Mouse (Mus musculus): ENCODE results near the gene Lctl. TPM values are rescaled to one million over a fixed set of nuclear protein-coding genes. Genes with fewer than 3 reads are reported as not detected.
A peak's percentile ranks its signal among the peaks of the same experiment; 100 is the strongest.

Lctl gene
- polyA plus RNA-seq (2016; fragmentation: Nextera tagmentation; extraction: Ambion mirVana): 0.14 TPM in 1 of 2 replicates, not detected in the other

- Histone ChIP-seq H3K4me3 (replicated peaks) (no peak within 1 kb of the TSS), H3K36me3 (replicated peaks) (no peaks in the 10 kb centered on the region), H3K4me1 (no peaks in the 10 kb centered on the region), H3K9ac (no peak within 1 kb of the TSS), H3K4me2 (no peak within 1 kb of the TSS), H3K27ac (no peak within 1 kb of the TSS), H3K27me3 (no peaks in the 10 kb centered on the region), H3K9me3 (no peaks in the 10 kb centered on the region)
- no peak for ATAC-seq (ENCODE audit: low FRiP score)
- 79% methylated on average over 3 of the region's 3 CpGs for WGBS
Observed at GRCm38 (mm10) chr9:64116876-64117275, at the start of gene Lctl. Gene Lctl, plus strand, starts transcription at chr9:64117147.

- no peak for ATAC-seq (ENCODE audit: low FRiP score)
- Histone ChIP-seq H3K9me3 (no peaks in the 10 kb centered on the region), H3K36me3 (replicated peaks) (no peaks in the 10 kb centered on the region), H3K27ac (no peak overlapping the region), H3K4me1 (peaks cover 9% of the 10 kb centered on the region), H3K4me2 (no peak overlapping the region), H3K9ac (no peak overlapping the region), H3K4me3 (replicated peaks) (no peak overlapping the region), H3K27me3 (peaks cover 12% of the 10 kb centered on the region; the same call in 1 of the 2 replicates)
- WGBS: 87% methylated on average over 5 of the region's 5 CpGs
Observed at GRCm38 (mm10) chr9:64067787-64068186, 49.2 kb upstream of the Lctl start.

DNA sequence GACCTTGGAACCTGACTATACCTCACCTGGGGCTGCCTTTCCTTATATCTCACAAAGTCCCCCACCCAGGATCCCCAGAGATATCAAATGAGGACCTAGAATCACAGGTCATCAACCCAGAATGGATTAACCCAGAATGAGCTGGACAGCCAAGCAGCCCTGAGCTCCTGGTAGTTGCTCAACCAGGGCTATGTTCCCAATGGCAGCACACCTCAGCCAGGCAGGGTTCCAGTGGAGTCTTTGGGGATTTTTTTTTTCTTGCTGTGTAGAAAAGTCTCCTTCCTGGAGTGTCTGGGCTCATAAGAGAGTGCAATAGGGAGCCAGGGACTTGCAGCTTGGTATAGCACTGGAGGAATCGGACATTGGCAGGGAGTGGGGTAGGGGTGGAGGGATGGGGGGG is 48.4 kb upstream of the Lctl start:
- Histone ChIP-seq H3K4me3 (replicated peaks) (no peak overlapping the region), H3K9ac (no peak overlapping the region), H3K4me2 (no peak overlapping the region), H3K36me3 (replicated peaks) (no peaks in the 10 kb centered on the region), H3K4me1 (peaks cover 9% of the 10 kb centered on the region), H3K27me3 (peaks cover 12% of the 10 kb centered on the region; the same call in 1 of the 2 replicates), H3K27ac (no peak overlapping the region), H3K9me3 (no peaks in the 10 kb centered on the region)
- ATAC-seq (ENCODE audit: low FRiP score): no peak
- WGBS: 100% methylated on average over 1 of the region's 1 CpGs

GRCm38 (mm10) chr9:64069131-64069530 is 47.8 kb upstream of the Lctl start:
- no peak overlapping the region for H3K4me2 ChIP-seq
- peaks cover 9% of the 10 kb centered on the region for H3K4me1 ChIP-seq
- WGBS: 82% methylated on average over 5 of the region's 5 CpGs
- H3K4me3 ChIP-seq (replicated peaks): no peak overlapping the region
- no peaks in the 10 kb centered on the region for H3K36me3 ChIP-seq (replicated peaks)
- H3K9me3 ChIP-seq: no peaks in the 10 kb centered on the region
- ATAC-seq (ENCODE audit: low FRiP score): no peak
- H3K27ac ChIP-seq: no peak overlapping the region
- H3K9ac ChIP-seq: no peak overlapping the region
- H3K27me3 ChIP-seq: peaks cover 12% of the 10 kb centered on the region; the same call in 1 of the 2 replicates

GRCm38 (mm10) chr9:64070674-64071073 is 46.3 kb upstream of the Lctl start:
- ATAC-seq (ENCODE audit: low FRiP score): no peak
- Histone ChIP-seq H3K9ac (no peak overlapping the region), H3K4me3 (replicated peaks) (no peak overlapping the region), H3K9me3 (no peaks in the 10 kb centered on the region), H3K27me3 (peaks cover 8% of the 10 kb centered on the region; the same call in 1 of the 2 replicates), H3K4me1 (peaks cover 9% of the 10 kb centered on the region), H3K36me3 (replicated peaks) (no peaks in the 10 kb centered on the region), H3K27ac (no peak overlapping the region), H3K4me2 (no peak overlapping the region)
- WGBS: 92% methylated on average over 5 of the region's 5 CpGs

DNA sequence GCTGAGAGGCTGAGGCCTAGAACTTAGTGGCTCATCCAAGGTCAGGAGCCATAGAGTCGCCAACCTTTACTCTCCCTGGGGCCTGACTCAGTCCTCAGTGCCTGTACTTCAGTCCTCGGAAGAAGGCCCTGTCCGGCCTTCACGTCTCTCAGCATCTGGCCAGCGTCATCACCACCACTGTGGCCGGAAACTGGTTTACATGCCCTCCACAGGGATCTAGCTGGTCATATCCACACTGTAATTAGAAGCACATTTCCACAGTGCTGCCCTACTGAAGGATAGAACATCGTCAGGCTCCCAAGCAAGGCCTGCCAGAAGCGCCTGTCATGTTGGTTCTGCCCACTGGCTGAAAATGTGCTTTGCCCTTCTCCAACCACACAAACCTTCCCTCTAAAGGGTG is 42.1 kb upstream of the Lctl start:
- no peaks in the 10 kb centered on the region for H3K9me3 ChIP-seq
- no peaks in the 10 kb centered on the region for H3K27me3 ChIP-seq
- 82% methylated on average over 8 of the region's 8 CpGs for WGBS
- H3K9ac ChIP-seq: no peak overlapping the region
- no peaks in the 10 kb centered on the region for H3K36me3 ChIP-seq (replicated peaks)
- H3K27ac ChIP-seq: no peak overlapping the region
- ATAC-seq (ENCODE audit: low FRiP score): no peak
- H3K4me2 ChIP-seq: no peak overlapping the region
- no peak overlapping the region for H3K4me3 ChIP-seq (replicated peaks)
- H3K4me1 ChIP-seq: peaks cover 5% of the 10 kb centered on the region; the same call in 1 of the 2 replicates

DNA sequence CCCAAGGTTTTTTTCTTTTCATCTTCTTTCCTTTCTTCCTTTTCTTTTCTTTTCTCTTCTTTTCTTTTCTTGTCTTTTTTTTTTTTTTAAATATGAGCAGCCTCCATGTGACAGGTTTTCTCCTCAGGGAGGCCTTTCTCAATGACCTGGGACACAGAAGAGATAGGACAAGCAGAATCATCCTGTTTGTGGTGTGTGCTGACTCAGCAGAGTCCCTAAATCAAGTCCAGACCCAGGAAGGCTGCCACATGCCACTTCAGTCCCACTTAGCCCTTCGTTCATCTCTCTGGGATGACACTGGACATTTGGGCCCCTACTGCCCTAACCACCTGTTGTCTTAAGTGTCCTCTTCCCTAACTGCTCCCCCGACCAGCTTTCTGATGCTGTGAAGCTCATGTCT is 40.5 kb upstream of the Lctl start:
- ATAC-seq (ENCODE audit: low FRiP score): no peak

GRCm38 (mm10) chr9:64078386-64078792 is 38.6 kb upstream of the Lctl start:
- Histone ChIP-seq H3K4me2 (no peak overlapping the region), H3K4me1 (peaks cover 5% of the 10 kb centered on the region; the same call in 1 of the 2 replicates), H3K9me3 (no peaks in the 10 kb centered on the region), H3K27me3 (peaks cover 9% of the 10 kb centered on the region), H3K27ac (no peak overlapping the region), H3K9ac (no peak overlapping the region), H3K4me3 (replicated peaks) (no peak overlapping the region), H3K36me3 (replicated peaks) (no peaks in the 10 kb centered on the region)
- WGBS: 50% methylated on average over 7 of the region's 7 CpGs
- no peak for ATAC-seq (ENCODE audit: low FRiP score)

More for the DNA sequence above, 40.5 kb upstream of the Lctl start:
- Histone ChIP-seq H3K4me1 (peaks cover 5% of the 10 kb centered on the region; the same call in 1 of the 2 replicates), H3K36me3 (replicated peaks) (no peaks in the 10 kb centered on the region), H3K4me2 (no peak overlapping the region), H3K27ac (no peak overlapping the region), H3K4me3 (replicated peaks) (no peak overlapping the region), H3K9me3 (no peaks in the 10 kb centered on the region), H3K9ac (no peak overlapping the region), H3K27me3 (no peaks in the 10 kb centered on the region)
- 82% methylated on average over 2 of the region's 2 CpGs for WGBS

DNA sequence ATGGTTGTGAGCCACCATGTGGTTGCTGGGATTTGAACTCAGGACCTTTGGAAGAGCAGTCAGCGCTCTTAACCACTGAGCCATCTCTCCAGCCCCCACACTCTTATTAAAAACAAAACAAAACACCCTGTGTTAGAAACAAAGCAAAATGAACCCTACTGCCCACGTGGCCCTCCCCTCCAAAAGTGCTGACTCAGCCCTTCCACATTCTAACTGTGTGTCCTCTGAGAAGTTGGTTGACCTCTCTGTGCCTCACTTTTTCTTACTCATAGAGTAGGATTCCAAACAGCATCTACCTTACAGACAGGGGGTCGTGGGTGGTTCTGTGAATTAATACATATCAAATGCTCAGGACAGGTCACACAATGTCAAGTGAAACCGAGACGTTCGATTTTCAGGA is 37.0 kb upstream of the Lctl start:
- H3K27ac ChIP-seq: no peak overlapping the region
- ATAC-seq (ENCODE audit: low FRiP score): no peak
- no peak overlapping the region for H3K4me3 ChIP-seq (replicated peaks)
- no peaks in the 10 kb centered on the region for H3K9me3 ChIP-seq
- no peak overlapping the region for H3K9ac ChIP-seq
- no peak overlapping the region for H3K4me2 ChIP-seq
- 88% methylated on average over 6 of the region's 6 CpGs for WGBS
- no peaks in the 10 kb centered on the region for H3K36me3 ChIP-seq (replicated peaks)
- H3K4me1 ChIP-seq: peaks cover 16% of the 10 kb centered on the region
- peaks cover 25% of the 10 kb centered on the region for H3K27me3 ChIP-seq

DNA sequence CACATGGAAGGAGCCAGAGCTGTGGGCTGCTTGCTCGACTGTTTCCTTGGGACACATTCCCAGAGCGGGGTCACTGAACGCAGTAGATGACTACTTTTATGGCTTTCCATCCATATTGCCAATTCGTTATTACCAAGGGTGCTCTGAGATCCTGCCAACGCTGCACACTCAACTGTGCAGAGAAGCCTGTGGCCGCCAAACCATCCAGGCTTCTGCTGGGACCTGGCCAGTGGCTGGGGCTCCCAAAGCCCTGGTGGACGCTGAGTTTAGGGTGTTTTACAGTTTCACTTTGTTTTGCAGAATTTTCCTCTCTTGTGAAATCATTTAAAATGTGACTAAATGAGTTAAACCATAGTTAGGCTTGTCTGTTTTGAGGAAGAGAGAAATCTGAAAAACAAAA is 32.7 kb upstream of the Lctl start:
- Histone ChIP-seq H3K27me3 (peaks cover 42% of the 10 kb centered on the region), H3K36me3 (replicated peaks) (no peaks in the 10 kb centered on the region), H3K4me2 (peak overlapping the region; percentile 82), H3K4me1 (peaks cover 17% of the 10 kb centered on the region), H3K9me3 (no peaks in the 10 kb centered on the region), H3K27ac (no peak overlapping the region), H3K4me3 (replicated peaks) (peak overlapping the region; percentile 39), H3K9ac (no peak overlapping the region)
- no peak for ATAC-seq (ENCODE audit: low FRiP score)
- WGBS: 41% methylated on average over 7 of the region's 7 CpGs

- Histone ChIP-seq H3K9me3 (no peaks in the 10 kb centered on the region), H3K9ac (peak overlapping the region; percentile 63), H3K4me1 (peaks cover 17% of the 10 kb centered on the region), H3K4me2 (peak overlapping the region; percentile 82), H3K4me3 (replicated peaks) (peak overlapping the region; percentile 39), H3K27me3 (peaks cover 42% of the 10 kb centered on the region), H3K36me3 (replicated peaks) (no peaks in the 10 kb centered on the region), H3K27ac (peak overlapping the region; percentile 42; the same call in 1 of the 2 replicates)
- 0 out of 2 replicates have a peak, but pooled peaks have one; percentile 17 for ATAC-seq (ENCODE audit: low FRiP score)
- 2% methylated on average over 48 of the region's 49 CpGs for WGBS
Observed at GRCm38 (mm10) chr9:64084661-64085399, 32.1 kb upstream of the Lctl start.

DNA sequence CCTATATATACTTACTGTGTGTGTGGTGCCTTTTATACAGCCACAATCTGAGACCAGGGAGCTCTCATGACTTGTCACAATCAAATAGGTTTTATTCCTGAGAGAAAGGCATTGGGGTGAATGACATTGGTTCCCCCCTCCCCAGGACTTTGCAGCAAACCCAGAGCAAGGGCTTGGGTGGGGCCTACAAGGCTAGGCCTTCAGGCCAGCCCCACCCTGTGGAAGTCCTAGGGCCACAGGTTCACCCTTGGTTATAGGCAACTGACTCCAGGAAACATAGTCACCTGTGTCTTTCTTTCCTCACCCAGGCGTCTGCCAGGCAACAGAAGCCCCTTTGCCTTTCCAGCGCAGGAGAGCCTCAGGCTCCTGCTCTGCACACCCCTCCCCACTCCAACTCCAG is 31.0 kb upstream of the Lctl start:
- H3K9ac ChIP-seq: no peak overlapping the region
- H3K36me3 ChIP-seq (replicated peaks): no peaks in the 10 kb centered on the region
- H3K4me1 ChIP-seq: peaks cover 17% of the 10 kb centered on the region
- H3K9me3 ChIP-seq: no peaks in the 10 kb centered on the region
- no peak for ATAC-seq (ENCODE audit: low FRiP score)
- peaks cover 42% of the 10 kb centered on the region for H3K27me3 ChIP-seq
- 48% methylated on average over 2 of the region's 2 CpGs for WGBS
- no peak overlapping the region for H3K4me2 ChIP-seq
- H3K27ac ChIP-seq: no peak overlapping the region
- H3K4me3 ChIP-seq (replicated peaks): no peak overlapping the region

GRCm38 (mm10) chr9:64086543-64086942 is 30.4 kb upstream of the Lctl start:
- 80% methylated on average over 6 of the region's 6 CpGs for WGBS
- Histone ChIP-seq H3K27me3 (peaks cover 42% of the 10 kb centered on the region), H3K4me1 (peaks cover 17% of the 10 kb centered on the region), H3K4me2 (no peak overlapping the region), H3K9ac (no peak overlapping the region), H3K27ac (no peak overlapping the region), H3K9me3 (no peaks in the 10 kb centered on the region), H3K4me3 (replicated peaks) (no peak overlapping the region), H3K36me3 (replicated peaks) (no peaks in the 10 kb centered on the region)
- no peak for ATAC-seq (ENCODE audit: low FRiP score)

Data from forebrain, embryonic 12.5 days (tissue).